Mouse (Mus musculus): ENCODE results near the gene Olfr331.
"Not testable (repeated sequence)": the region's sequence is repeated elsewhere in the genome, so short reads cannot be mapped to it uniquely, and the experiment has no call there.

Gene Olfr331

DNA sequence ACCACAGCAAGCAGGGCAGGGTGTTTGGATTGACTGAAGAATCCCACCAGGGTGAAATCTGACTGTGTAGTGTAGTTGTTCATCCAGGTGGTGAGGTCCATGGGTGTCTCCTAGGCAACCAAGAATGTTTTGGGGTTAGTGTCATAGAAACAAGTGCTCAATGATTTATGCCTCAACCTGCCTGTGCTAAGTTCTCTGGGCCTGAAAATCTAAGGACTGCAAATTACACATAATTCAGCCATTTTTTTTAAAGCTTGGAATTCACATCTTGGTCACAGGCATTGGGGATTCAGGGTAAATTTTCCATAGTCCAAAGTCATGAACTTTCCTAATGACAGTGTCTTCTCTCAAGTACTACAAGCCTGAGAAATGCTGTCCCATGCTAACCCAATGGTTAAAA is at the start of gene Olfr331:
TSS of gene Olfr331 (minus strand) at position 101 of the 400 bp plus-strand sequence.
- DNase-seq: not testable (repeated sequence)

DNA sequence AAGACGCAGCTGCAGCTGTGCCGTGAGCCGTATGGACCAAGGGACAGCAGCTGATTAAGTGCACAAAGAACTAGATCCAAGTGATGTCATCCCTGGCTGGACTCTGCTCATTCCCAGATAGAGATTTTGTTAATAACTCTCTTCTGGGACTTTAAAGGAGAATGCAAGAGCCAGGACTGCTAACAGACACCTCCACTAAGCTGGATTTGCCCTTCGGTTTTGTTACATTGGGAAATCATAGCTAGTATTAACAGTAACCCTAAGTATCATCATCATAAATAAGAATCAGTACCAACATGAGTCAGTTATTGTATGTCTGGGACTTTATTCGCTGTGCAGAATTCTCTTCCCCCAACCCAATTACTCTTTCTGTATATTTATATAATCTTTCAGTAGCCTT is 44.0 kb upstream of the Olfr331 start, which contains the start of gene Olfr329-ps:
TSS of gene Olfr329-ps (minus strand) at position 101 of the 400 bp plus-strand sequence.
- no peak for DNase-seq

DNA sequence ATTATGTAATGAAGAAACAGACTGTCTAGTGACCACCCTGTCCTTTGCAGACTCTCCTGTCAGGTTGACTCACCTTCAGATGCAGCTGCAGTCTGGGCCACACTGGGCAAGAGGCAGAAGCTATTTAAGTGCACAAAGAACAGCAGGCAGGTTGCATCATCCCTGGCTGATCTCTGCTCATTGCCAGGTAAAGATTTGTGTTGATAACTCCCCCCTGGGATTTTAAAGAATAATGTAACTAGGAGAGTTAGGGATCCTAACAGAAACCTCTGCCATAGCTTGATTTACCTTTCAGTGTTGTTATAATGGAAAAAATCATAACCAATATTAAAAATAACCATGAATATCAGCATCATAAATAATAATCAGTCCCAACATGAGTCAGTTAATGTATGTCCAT is 32.4 kb upstream of the Olfr331 start, which contains the start of gene Olfr330:
TSS of gene Olfr330 (minus strand) at position 101 of the 400 bp plus-strand sequence.
- DNase-seq: not testable (repeated sequence)

DNA sequence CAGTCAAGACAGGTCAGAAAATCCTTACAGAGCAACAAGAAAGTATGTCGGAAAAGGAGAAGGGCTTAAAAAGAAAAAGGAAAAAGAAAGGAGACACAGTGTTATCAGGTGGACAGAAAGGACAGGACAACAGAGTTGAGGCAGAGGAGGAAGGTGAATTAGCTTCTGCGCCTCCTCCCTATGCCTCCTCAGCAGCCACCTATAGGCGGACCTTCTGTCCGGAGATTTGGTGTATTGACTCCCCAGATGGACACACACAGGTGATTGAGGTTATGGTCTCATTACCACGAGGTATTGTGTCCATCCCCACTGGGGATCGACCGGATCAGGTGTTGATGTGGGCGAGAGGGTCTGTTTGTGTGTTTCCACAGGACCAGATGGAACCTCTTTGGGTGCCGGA is 17.4 kb upstream of the Olfr331 start:
- peak; percentile 3 for DNase-seq

GRCm38 (mm10) chr11:58518916-58519315 is 16.5 kb upstream of the Olfr331 start:
- DNase-seq: peak; percentile 48

DNA sequence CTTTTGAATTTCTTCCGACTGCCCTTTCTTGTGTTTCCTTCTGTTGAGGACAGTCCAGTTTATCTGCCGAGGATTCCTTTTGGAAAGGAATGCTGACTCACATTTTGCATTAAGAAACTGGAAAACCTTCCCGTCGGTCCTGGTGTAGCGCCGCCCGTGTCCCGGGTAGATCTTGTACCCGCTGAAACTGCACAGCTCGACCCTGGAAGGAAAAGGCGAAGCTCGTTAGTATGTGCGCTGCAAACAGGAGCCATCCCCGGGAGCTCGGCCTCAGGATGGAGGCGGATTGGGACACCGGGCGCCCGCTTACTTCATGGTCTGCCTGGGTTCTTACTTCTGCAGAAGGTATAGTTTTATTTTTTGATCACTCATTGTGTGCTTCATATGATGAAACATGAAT is 6.7 kb upstream of the Olfr331 start:
- not testable (repeated sequence) for DNase-seq

DNA sequence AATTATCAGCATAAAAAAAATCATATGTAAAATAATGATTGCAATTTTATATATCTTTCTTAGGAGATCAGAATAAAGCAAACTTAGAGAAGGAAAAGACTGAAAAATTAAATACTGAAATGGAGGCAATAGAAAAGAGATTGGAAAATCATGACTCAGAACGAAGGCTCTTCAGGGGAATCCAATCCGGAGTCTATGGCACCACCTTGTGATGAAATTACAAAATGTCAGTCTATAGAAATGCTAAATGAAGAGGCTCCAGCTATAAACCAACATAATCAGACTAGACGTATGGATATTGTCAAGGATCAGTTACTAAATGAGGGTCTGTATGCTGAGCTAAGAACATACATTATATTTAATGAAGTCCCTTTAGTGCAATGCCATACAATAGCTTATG is 3.1 kb downstream of the Olfr331 start:
- DNase-seq: no peak

- no peak for DNase-seq
Observed at GRCm38 (mm10) chr11:58498761-58499160, 3.6 kb downstream of the Olfr331 start.

DNA sequence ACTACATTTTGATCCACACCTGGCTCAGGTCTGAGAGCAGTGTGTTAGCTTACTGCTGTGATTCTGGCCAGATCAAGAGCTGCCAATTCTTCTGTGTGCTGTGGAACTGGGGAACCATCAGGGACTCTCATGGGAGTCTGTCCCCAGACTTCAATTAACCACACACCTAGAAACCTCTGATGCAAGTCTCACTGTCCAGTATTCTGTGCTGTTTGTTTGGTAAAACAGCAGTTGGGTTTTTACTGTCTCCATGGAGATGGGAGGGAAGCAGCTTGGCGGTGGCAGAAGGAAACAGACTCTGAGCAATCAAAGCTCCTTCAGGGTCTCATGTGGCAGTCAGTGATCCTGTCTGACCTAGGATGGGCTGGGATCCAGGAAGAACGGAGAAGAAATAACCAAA is 9.9 kb downstream of the Olfr331 start, which contains the start of gene Olfr332:
TSS of gene Olfr332 (minus strand) at position 101 of the 400 bp plus-strand sequence.
- no peak for DNase-seq

DNA sequence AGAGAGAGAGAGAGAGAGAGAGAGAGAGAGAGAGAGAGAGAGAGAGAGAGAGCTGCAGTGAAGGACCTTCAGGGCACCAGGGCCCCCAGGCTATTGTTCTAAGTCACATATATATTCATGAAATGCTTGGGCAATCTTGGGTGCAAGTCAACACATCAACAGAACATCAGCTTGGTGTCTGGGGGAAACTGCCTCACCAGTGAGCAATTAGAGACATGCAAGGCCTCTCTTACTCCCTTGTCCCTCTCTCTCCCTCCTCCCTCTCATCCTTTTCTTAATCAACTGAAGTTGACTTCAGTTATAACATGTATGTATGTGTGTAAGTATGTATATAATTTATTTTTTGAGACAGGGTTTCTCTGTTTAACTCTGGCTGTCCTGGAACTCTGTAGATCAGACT is 40.2 kb downstream of the Olfr331 start, which contains the start of gene Olfr30:
TSS of gene Olfr30 (minus strand) at position 101 of the 400 bp plus-strand sequence.
- DNase-seq: no peak

- no peak for DNase-seq
Observed at GRCm38 (mm10) chr11:58453592-58453991, 48.8 kb downstream of the Olfr331 start.

- no peak for DNase-seq
Observed at GRCm38 (mm10) chr11:58452759-58453158, 49.6 kb downstream of the Olfr331 start, which contains the start of gene Lypd9. TSS of gene Lypd9 (minus strand) at chr11:58452923.

Measured in cerebellum, adult 11 months (tissue).